Mouse (Mus musculus) CH12.LX (cell line): ENCODE measurements around the gene Opalin. TPM values are rescaled to one million over a fixed set of nuclear protein-coding genes. Genes with fewer than 3 reads are reported as not detected.

ENCODE experiments used
- DNase-seq: peaks from one replicate; pipeline ENCODE4 v3.0.0-alpha.2; 2013; ENCODE audit errors: extremely low read depth
- H3K27ac ChIP-seq: 2 replicates; pipeline ENCODE4 v1.5.1; 2012; ENCODE audit warnings: low read depth, mild to moderate bottlenecking, control low read depth, moderate library complexity; ENCODE audit not compliant: insufficient read depth
- H3K27me3 ChIP-seq: replicated peaks from 2 replicates; pipeline ENCODE3; 2012; ENCODE audit warnings: inconsistent platforms
- H3K36me3 ChIP-seq, 2 experiments: replicated peaks in 1 of 2; 2 replicates each; pipeline versions ENCODE3 to v1.6.1; 2012; ENCODE audit warnings: inconsistent platforms in 1 of 2, low read length in 1 of 2, mild to moderate bottlenecking in 1 of 2, mixed read lengths in 1 of 2, moderate library complexity in 1 of 2; ENCODE audit not compliant: control insufficient read depth in 1 of 2, insufficient read depth in 1 of 2
- H3K4me1 ChIP-seq, 2 experiments: 2 replicates each; pipeline ENCODE4 v1.6.1; 2012; ENCODE audit warnings: inconsistent platforms in 1 of 2, moderate library complexity in 1 of 2; ENCODE audit not compliant: insufficient read depth in 2 of 2, control insufficient read depth in 1 of 2
- H3K4me2 ChIP-seq: 2 replicates; pipeline ENCODE4 v1.6.1; 2012; ENCODE audit warnings: low read depth, mild to moderate bottlenecking, control low read depth; ENCODE audit not compliant: poor library complexity, insufficient read depth, severe bottlenecking
- H3K4me3 ChIP-seq, 3 experiments: fragments of 150-350 bp in 1 of 3; sonication (generic) in 1 of 3; replicated peaks in 1 of 3; 2 replicates each; pipeline versions ENCODE3 to v1.5.1; 2011 to 2012; ENCODE audit warnings: low read depth in 2 of 3, low read length in 2 of 3, mild to moderate bottlenecking in 2 of 3, moderate library complexity in 2 of 3, control low read depth in 1 of 3, improper control_type of control experiment in 1 of 3, inconsistent platforms in 1 of 3, mixed read lengths in 1 of 3; ENCODE audit not compliant: poor library complexity in 1 of 3
- H3K79me2 ChIP-seq: replicated peaks from 2 replicates; pipeline ENCODE4 v1.6.1; 2012; ENCODE audit warnings: mild to moderate bottlenecking, moderate library complexity; ENCODE audit not compliant: control insufficient read depth, poor library complexity, insufficient read depth, severe bottlenecking; ENCODE audit errors: extremely low read depth
- H3K9ac ChIP-seq: 2 replicates; pipeline ENCODE4 v1.6.1; 2012; ENCODE audit warnings: low read depth, mild to moderate bottlenecking, control low read depth, moderate library complexity; ENCODE audit not compliant: insufficient read depth
- H3K9me3 ChIP-seq: replicated peaks from 2 replicates; pipeline ENCODE3; 2012; ENCODE audit warnings: low read length, inconsistent platforms, mixed read lengths
- BHLHE40 ChIP-seq: IDR thresholded peaks from 2 replicates; pipeline ENCODE4 v1.6.1; 2011; ENCODE audit warnings: mild to moderate bottlenecking, low read depth, low read length, improper control_type of control experiment
- E2F4 ChIP-seq: IDR thresholded peaks from 2 replicates; pipeline ENCODE4 v1.6.1; 2011; ENCODE audit warnings: low read depth, low read length, improper control_type of control experiment; ENCODE audit not compliant: insufficient replicate concordance
- EP300 ChIP-seq: IDR thresholded peaks from 2 replicates; pipeline ENCODE4 v1.6.1; 2011; ENCODE audit warnings: low read length, improper control_type of control experiment
- HCFC1 ChIP-seq: IDR thresholded peaks from 2 replicates; pipeline ENCODE4 v1.6.1; 2012; ENCODE audit warnings: low read depth, mild to moderate bottlenecking, inconsistent platforms, low read length, improper control_type of control experiment
- IRF4 ChIP-seq: IDR thresholded peaks from 2 replicates; pipeline ENCODE4 v1.6.1; 2014; ENCODE audit warnings: low read depth, mild to moderate bottlenecking, inconsistent platforms, low read length, improper control_type of control experiment
- JUN ChIP-seq: IDR thresholded peaks from 2 replicates; pipeline ENCODE4 v1.6.1; 2011; ENCODE audit warnings: low read depth, mild to moderate bottlenecking, low read length, improper control_type of control experiment, moderate library complexity; ENCODE audit not compliant: insufficient read depth
- JUND ChIP-seq: conservative IDR thresholded peaks from 2 replicates; pipeline ENCODE4 v1.6.1; 2011; ENCODE audit warnings: low read depth, low read length, improper control_type of control experiment
- KAT2A ChIP-seq: IDR thresholded peaks from 2 replicates; pipeline ENCODE4 v1.6.1; 2012; ENCODE audit warnings: low read length, improper control_type of control experiment, inconsistent platforms; ENCODE audit not compliant: insufficient replicate concordance
- MAFK ChIP-seq: IDR thresholded peaks from 2 replicates; pipeline ENCODE4 v1.6.1; 2011; ENCODE audit warnings: low read length, improper control_type of control experiment; ENCODE audit not compliant: insufficient replicate concordance
- MAX ChIP-seq: IDR thresholded peaks from 2 replicates; pipeline ENCODE4 v1.6.1; 2011; ENCODE audit warnings: low read length, improper control_type of control experiment
- MAZ ChIP-seq: IDR thresholded peaks from 2 replicates; pipeline ENCODE4 v1.6.1; 2012; ENCODE audit warnings: low read depth, mild to moderate bottlenecking, inconsistent platforms, low read length, improper control_type of control experiment, moderate library complexity
- MXI1 ChIP-seq: IDR thresholded peaks from 2 replicates; pipeline ENCODE4 v1.6.1; 2011; ENCODE audit warnings: mild to moderate bottlenecking, low read depth, low read length, improper control_type of control experiment
- NELFE ChIP-seq: IDR thresholded peaks from 2 replicates; pipeline ENCODE4 v1.6.1; 2011; ENCODE audit warnings: low read depth, low read length, improper control_type of control experiment
- PAX5 ChIP-seq: IDR thresholded peaks from 2 replicates; pipeline ENCODE4 v1.6.1; 2012; ENCODE audit warnings: low read length, inconsistent platforms, mixed read lengths
- POLR2AphosphoS2 ChIP-seq: IDR thresholded peaks from 2 replicates; pipeline ENCODE4 v1.6.1; 2011; ENCODE audit warnings: low read depth, low read length, improper control_type of control experiment
- RAD21 ChIP-seq: IDR thresholded peaks from 2 replicates; pipeline ENCODE4 v1.6.1; 2011; ENCODE audit warnings: low read depth, mild to moderate bottlenecking, low read length, improper control_type of control experiment, moderate library complexity
- RCOR1 ChIP-seq: conservative IDR thresholded peaks from 2 replicates; pipeline ENCODE4 v1.6.1; 2012; ENCODE audit warnings: low read depth, mild to moderate bottlenecking, inconsistent platforms, low read length, improper control_type of control experiment
- SIN3A ChIP-seq: IDR thresholded peaks from 2 replicates; pipeline ENCODE4 v1.6.1; 2012; ENCODE audit warnings: low read length, improper control_type of control experiment, inconsistent platforms
- TBP ChIP-seq: conservative IDR thresholded peaks from 2 replicates; pipeline ENCODE4 v1.6.1; 2011; ENCODE audit warnings: low read depth, low read length, improper control_type of control experiment
- TCF12 ChIP-seq: IDR thresholded peaks from 2 replicates; pipeline ENCODE4 v1.6.1; 2014; ENCODE audit warnings: low read depth, mild to moderate bottlenecking, inconsistent platforms, low read length, improper control_type of control experiment
- UBTF ChIP-seq: IDR thresholded peaks from 2 replicates; pipeline ENCODE4 v1.6.1; 2012; ENCODE audit warnings: low read depth, mild to moderate bottlenecking, inconsistent platforms, low read length, improper control_type of control experiment, moderate library complexity
- USF1 ChIP-seq: IDR thresholded peaks from 2 replicates; pipeline ENCODE4 v1.6.1; 2014; ENCODE audit warnings: low read depth, mild to moderate bottlenecking, inconsistent platforms, low read length, improper control_type of control experiment
- USF2 ChIP-seq: conservative IDR thresholded peaks from 2 replicates; pipeline ENCODE4 v1.6.1; 2011; ENCODE audit warnings: low read depth, low read length, improper control_type of control experiment
- ZKSCAN1 ChIP-seq: IDR thresholded peaks from 2 replicates; pipeline ENCODE4 v1.6.1; 2012; ENCODE audit warnings: low read depth, inconsistent platforms, low read length, improper control_type of control experiment, borderline replicate concordance
- dilution Hi-C: fragments of 300-500 bp; cut with MboI; formaldehyde crosslinking; loops from 2 replicates; pipeline ENCODE4 v1.14.3; 2020; ENCODE audit warnings: low sequenced_read_pairs; ENCODE audit not compliant: extremely low pct_unique_long_range_greater_than_20kb, extremely low pct_ligation_motif_present
- in situ Hi-C: fragments of 300-500 bp; cut with MboI; formaldehyde crosslinking; loops from 3 replicates; pipeline ENCODE4 v1.14.3; 2019; ENCODE audit warnings: low sequenced_read_pairs, low pct_ligation_motif_present, low pct_unique_long_range_greater_than_20kb, mixed read lengths
- polyA plus RNA-seq: library from polyadenylated mRNA; unstranded; fragments of >175 nt; gene quantifications from 2 replicates; pipeline ENCODE4 v1.2.1, GENCODE M21; 2012; ENCODE audit warnings: low read depth; ENCODE audit not compliant: insufficient read length
- total RNA-seq, 2 experiments: library from RNA; depleted of rRNA; stranded (reverse); fragments of 300-350 nt in 1 of 2; fragments of >200 nt in 1 of 2; gene quantifications; 2 replicates each; pipeline ENCODE4 v1.2.3; 2012 to 2014

The Opalin gene
- total and polyA plus RNA-seq, 3 experiments: not detected

GRCm38 (mm10) chr19:41048187-41048559 is 28.7 kb downstream of the Opalin start:
- in situ Hi-C loops: loop anchor here (25.0 kb wide), 1 partner anchor 286 kb away; no protein-coding TSS in a partner anchor
- Histone ChIP-seq H3K9me3 (no peaks in the 10 kb centered on the region), H3K4me2 (no peak overlapping the region), H3K27me3 (no peaks in the 10 kb centered on the region), H3K9ac (no peak overlapping the region), H3K36me3 (no peaks in the 10 kb centered on the region), H3K4me1 (peaks cover 6 to 7% of the 10 kb centered on the region in 2 experiments; a peak in 2 of 4 replicates)
- dilution Hi-C loops: no loop called here
- no peak for TF ChIP-seq ZKSCAN1
- TF ChIP-seq UBTF: no peak
- no peak for TF ChIP-seq IRF4
- no peak for TF ChIP-seq TCF12
- TF ChIP-seq MAX: no peak
- TF ChIP-seq HCFC1: no peak
- TF ChIP-seq KAT2A: no peak
- no peak for TF ChIP-seq JUN
- no peak for TF ChIP-seq MAFK
- no peak for TF ChIP-seq MXI1
- no peak for TF ChIP-seq RAD21
- TF ChIP-seq USF1: no peak
- TF ChIP-seq SIN3A: no peak
- no peak for TF ChIP-seq EP300
- TF ChIP-seq NELFE: no peak
- no peak for TF ChIP-seq BHLHE40
- TF ChIP-seq JUND: no peak
- no peak for TF ChIP-seq USF2
- TF ChIP-seq E2F4: no peak
- no peak for TF ChIP-seq PAX5
- TF ChIP-seq, all 38 proteins: peak for 0
- no peak for DNase-seq
- H3K79me2 ChIP-seq: no peaks in the 10 kb centered on the region
- no peak overlapping the region for H3K27ac ChIP-seq
- H3K4me3 ChIP-seq: no peak overlapping the region

GRCm38 (mm10) chr19:41047437-41048186 is 29.3 kb downstream of the Opalin start:
- no peak for DNase-seq
- dilution Hi-C loops (no loop called here), in situ Hi-C loops (loop anchor here (25.0 kb wide), 1 partner anchor 285 kb away; no protein-coding TSS in a partner anchor)
- no peaks in the 10 kb centered on the region for H3K27me3 ChIP-seq
- peaks cover 6 to 7% of the 10 kb centered on the region in 2 experiments; a peak in 2 of 4 replicates for H3K4me1 ChIP-seq
- no peak overlapping the region for H3K9ac ChIP-seq
- no peak overlapping the region for H3K4me3 ChIP-seq
- no peak overlapping the region for H3K27ac ChIP-seq
- H3K36me3 ChIP-seq: no peaks in the 10 kb centered on the region
- no peaks in the 10 kb centered on the region for H3K79me2 ChIP-seq
- H3K4me2 ChIP-seq: no peak overlapping the region
- no peak for TF ChIP-seq TBP
- TF ChIP-seq RCOR1: no peak
- TF ChIP-seq IRF4: no peak
- no peak for TF ChIP-seq PAX5
- TF ChIP-seq ZKSCAN1: no peak
- TF ChIP-seq USF1: no peak
- no peak for TF ChIP-seq POLR2AphosphoS2
- no peak for TF ChIP-seq BHLHE40
- no peak for TF ChIP-seq JUND
- TF ChIP-seq EP300: no peak
- no peak for TF ChIP-seq SIN3A
- TF ChIP-seq MAZ: no peak
- no peaks in the 10 kb centered on the region for H3K9me3 ChIP-seq
